Mouse (Mus musculus): ENCODE data around the gene Cd24a.

GRCm38 (mm10) chr10:43557630-43558165, 20.4 kb upstream of the Cd24a start:
- TF ChIP-seq POLR2A (IDR thresholded peaks at IDR 0.05; ENCODE audit: borderline replicate concordance, control insufficient read depth, low read depth, low read length) (no peak), CTCF (IDR thresholded peaks at IDR 0.05; ENCODE audit: control insufficient read depth, insufficient read depth, low read length) (no peak)
